Mouse (Mus musculus): ENCODE data around the gene Ttc30a1. TPM values are rescaled to one million over a fixed set of nuclear protein-coding genes. Genes with fewer than 3 reads are reported as not detected.

Ttc30a1 gene
- polyA plus RNA-seq, 2 experiments, result 1.0 to 1.4 TPM

- no peaks in the 10 kb centered on the region; the same call in 1 of the 2 replicates for H3K27me3 ChIP-seq (ENCODE audit: control insufficient read depth, insufficient read depth, low read length)
- DNase-seq (ENCODE audit: low read depth in 3 of 3, low spot score in 3 of 3) (peak in 2 of 3 experiments; percentile 16 to 37), ATAC-seq (ENCODE audit: insufficient read depth) (no peak)
- no peaks in the 10 kb centered on the region for H3K36me3 ChIP-seq (replicated peaks; ENCODE audit: control insufficient read depth, insufficient read depth, low read depth)
- no peak overlapping the region for H3K27ac ChIP-seq
- H3K4me1 ChIP-seq (replicated peaks; ENCODE audit: control insufficient read depth in 2 of 2, insufficient read depth in 2 of 2, low read length in 1 of 2), result no peaks in the 10 kb centered on the region
- H3K9ac ChIP-seq (replicated peaks), result no peak overlapping the region
- peak overlapping the region; percentile 2; the same call in 1 of the 2 replicates for H3K4me2 ChIP-seq (ENCODE audit: low read depth)
- WGBS (ENCODE audit: insufficient replicate concordance), result 20% methylated on average over 13 of the region's 13 CpGs
- TF ChIP-seq CTCF (IDR thresholded peaks at IDR 0.05; ENCODE audit: low read depth) (peak; percentile 85), EP300 (IDR thresholded peaks at IDR 0.05; ENCODE audit: low read depth) (no peak)
- H3K4me3 ChIP-seq (ENCODE audit: insufficient read depth in 1 of 2, low read depth in 2 of 2, low read length in 2 of 2), result no peak overlapping the region
- no peaks in the 10 kb centered on the region for H3K9me3 ChIP-seq (ENCODE audit: control insufficient read depth, low read length)
These were observed 9.2 kb upstream of the Ttc30a1 start for GRCm38 (mm10) chr2:75990885-75991539.

DNA sequence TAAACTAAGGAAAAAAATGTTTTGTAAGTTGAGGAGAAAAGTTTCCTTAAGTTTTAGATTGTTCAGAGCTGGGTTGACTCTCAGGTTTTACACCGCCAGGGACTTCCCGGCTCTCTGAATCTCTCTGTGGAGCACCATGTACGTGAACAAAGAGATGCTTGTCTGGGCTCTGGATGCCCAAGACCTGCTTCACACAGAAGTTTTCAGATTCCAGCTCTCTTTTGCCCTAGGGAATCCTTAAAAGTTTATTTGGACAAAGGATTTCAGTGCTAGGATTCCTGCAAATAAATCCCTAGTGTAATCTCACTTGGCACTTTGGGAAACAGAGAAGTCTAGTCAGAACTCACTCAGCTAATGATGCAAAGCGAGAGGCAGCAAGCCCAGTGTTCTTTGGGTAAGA is 7.9 kb upstream of the Ttc30a1 start:
- Histone ChIP-seq H3K36me3 (replicated peaks; ENCODE audit: control insufficient read depth, insufficient read depth, low read depth) (no peaks in the 10 kb centered on the region), H3K4me2 (ENCODE audit: low read depth) (no peak overlapping the region), H3K4me1 (replicated peaks; ENCODE audit: control insufficient read depth in 2 of 2, insufficient read depth in 2 of 2, low read length in 1 of 2) (no peaks in the 10 kb centered on the region), H3K9ac (replicated peaks) (no peak overlapping the region), H3K4me3 (ENCODE audit: insufficient read depth in 1 of 2, low read depth in 2 of 2, low read length in 2 of 2) (no peak overlapping the region), H3K27me3 (ENCODE audit: control insufficient read depth, insufficient read depth, low read length) (no peaks in the 10 kb centered on the region; the same call in 1 of the 2 replicates), H3K27ac (no peak overlapping the region), H3K9me3 (ENCODE audit: control insufficient read depth, low read length) (no peaks in the 10 kb centered on the region)
- ATAC-seq (ENCODE audit: insufficient read depth) (no peak), DNase-seq (ENCODE audit: low read depth in 3 of 3, low spot score in 3 of 3) (no peak)
- 68% methylated on average over 4 of the region's 4 CpGs for WGBS (ENCODE audit: insufficient replicate concordance)
- TF ChIP-seq CTCF (IDR thresholded peaks at IDR 0.05; ENCODE audit: low read depth), result no peak

GRCm38 (mm10) chr2:75988779-75989363 is 7.1 kb upstream of the Ttc30a1 start:
- H3K4me3 ChIP-seq (ENCODE audit: insufficient read depth in 1 of 2, low read depth in 2 of 2, low read length in 2 of 2), result no peak overlapping the region
- H3K36me3 ChIP-seq (replicated peaks; ENCODE audit: control insufficient read depth, insufficient read depth, low read depth), result no peaks in the 10 kb centered on the region
- TF ChIP-seq CTCF (IDR thresholded peaks at IDR 0.05; ENCODE audit: low read depth), result no peak
- no peak for TF ChIP-seq EP300 (IDR thresholded peaks at IDR 0.05; ENCODE audit: low read depth)
- H3K4me1 ChIP-seq (replicated peaks; ENCODE audit: control insufficient read depth in 2 of 2, insufficient read depth in 2 of 2, low read length in 1 of 2), result no peaks in the 10 kb centered on the region
- ATAC-seq (ENCODE audit: insufficient read depth) (no peak), DNase-seq (ENCODE audit: low read depth in 3 of 3, low spot score in 3 of 3) (no peak)
- no peaks in the 10 kb centered on the region for H3K9me3 ChIP-seq (ENCODE audit: control insufficient read depth, low read length)
- 39% methylated on average over 7 of the region's 7 CpGs for WGBS (ENCODE audit: insufficient replicate concordance)
- H3K27me3 ChIP-seq (ENCODE audit: control insufficient read depth, insufficient read depth, low read length), result no peaks in the 10 kb centered on the region; the same call in 1 of the 2 replicates
- H3K9ac ChIP-seq (replicated peaks), result no peak overlapping the region
- no peak overlapping the region for H3K27ac ChIP-seq
- H3K4me2 ChIP-seq (ENCODE audit: low read depth), result no peak overlapping the region

DNA sequence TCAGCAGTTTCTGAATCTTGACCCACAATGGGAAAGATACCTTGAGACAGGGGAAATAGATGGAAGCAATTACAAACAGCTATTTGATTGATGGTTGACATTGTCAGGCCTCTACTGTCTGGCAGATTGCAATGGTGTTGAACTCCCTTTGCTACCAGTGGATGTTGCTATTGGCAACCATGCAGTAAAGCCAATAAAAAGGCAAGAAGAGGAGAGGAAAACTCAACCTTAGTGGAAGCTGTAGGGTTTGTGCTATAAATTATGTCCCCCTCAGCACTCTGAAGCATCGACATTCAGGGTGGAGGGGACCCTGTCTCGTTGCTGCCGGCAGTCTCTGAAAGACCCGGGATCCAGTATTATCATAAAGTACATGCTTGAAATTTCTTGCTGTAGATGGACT is 6.6 kb upstream of the Ttc30a1 start:
- H3K4me3 ChIP-seq (ENCODE audit: insufficient read depth in 1 of 2, low read depth in 2 of 2, low read length in 2 of 2), result no peak overlapping the region
- H3K9me3 ChIP-seq (ENCODE audit: control insufficient read depth, low read length), result no peaks in the 10 kb centered on the region
- no peak overlapping the region for H3K27ac ChIP-seq
- H3K9ac ChIP-seq (replicated peaks), result no peak overlapping the region
- 54% methylated on average over 4 of the region's 4 CpGs for WGBS (ENCODE audit: insufficient replicate concordance)
- ATAC-seq (ENCODE audit: insufficient read depth) (no peak), DNase-seq (ENCODE audit: low read depth in 3 of 3, low spot score in 3 of 3) (no peak)
- no peak for TF ChIP-seq EP300 (IDR thresholded peaks at IDR 0.05; ENCODE audit: low read depth)
- no peak for TF ChIP-seq CTCF (IDR thresholded peaks at IDR 0.05; ENCODE audit: low read depth)
- no peaks in the 10 kb centered on the region; the same call in 1 of the 2 replicates for H3K27me3 ChIP-seq (ENCODE audit: control insufficient read depth, insufficient read depth, low read length)
- H3K4me1 ChIP-seq (replicated peaks; ENCODE audit: control insufficient read depth in 2 of 2, insufficient read depth in 2 of 2, low read length in 1 of 2), result no peaks in the 10 kb centered on the region
- H3K4me2 ChIP-seq (ENCODE audit: low read depth), result no peak overlapping the region
- H3K36me3 ChIP-seq (replicated peaks; ENCODE audit: control insufficient read depth, insufficient read depth, low read depth), result no peaks in the 10 kb centered on the region

DNA sequence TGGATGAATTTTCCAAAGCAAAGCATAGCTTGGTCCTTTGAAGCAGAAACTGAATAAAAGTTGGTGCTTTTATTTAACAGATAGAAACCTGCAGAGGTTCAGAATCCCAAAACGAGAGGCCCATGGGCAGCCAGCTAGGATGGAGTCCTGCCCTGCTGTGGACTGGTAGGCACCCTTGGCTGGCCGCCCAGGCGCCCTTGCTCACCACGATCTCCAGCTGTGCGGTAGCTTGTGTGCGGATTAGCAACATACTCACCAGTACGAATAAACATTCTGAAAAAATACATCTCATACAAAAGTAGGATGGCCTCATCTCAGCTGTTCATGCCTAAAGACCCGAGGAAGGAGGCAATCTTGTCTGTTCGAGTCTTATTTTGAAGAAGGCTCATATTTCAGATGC is 6.0 kb upstream of the Ttc30a1 start:
- no peak overlapping the region for H3K4me3 ChIP-seq (ENCODE audit: insufficient read depth in 1 of 2, low read depth in 2 of 2, low read length in 2 of 2)
- DNase-seq (ENCODE audit: low read depth in 3 of 3, low spot score in 3 of 3) (no peak), ATAC-seq (ENCODE audit: insufficient read depth) (no peak)
- 69% methylated on average over 9 of the region's 9 CpGs for WGBS (ENCODE audit: insufficient replicate concordance)
- H3K27ac ChIP-seq, result no peak overlapping the region
- no peaks in the 10 kb centered on the region for H3K36me3 ChIP-seq (replicated peaks; ENCODE audit: control insufficient read depth, insufficient read depth, low read depth)
- H3K27me3 ChIP-seq (ENCODE audit: control insufficient read depth, insufficient read depth, low read length), result no peaks in the 10 kb centered on the region; the same call in 1 of the 2 replicates
- TF ChIP-seq CTCF (IDR thresholded peaks at IDR 0.05; ENCODE audit: low read depth), result no peak
- TF ChIP-seq EP300 (IDR thresholded peaks at IDR 0.05; ENCODE audit: low read depth), result no peak
- no peaks in the 10 kb centered on the region for H3K9me3 ChIP-seq (ENCODE audit: control insufficient read depth, low read length)
- H3K4me2 ChIP-seq (ENCODE audit: low read depth), result no peak overlapping the region
- no peak overlapping the region for H3K9ac ChIP-seq (replicated peaks)
- no peaks in the 10 kb centered on the region for H3K4me1 ChIP-seq (replicated peaks; ENCODE audit: control insufficient read depth in 2 of 2, insufficient read depth in 2 of 2, low read length in 1 of 2)

Data from liver, embryonic 14.5 days (tissue).